Mouse (Mus musculus) left cerebral cortex, postnatal 25 days (tissue): ENCODE data around the gene Gm16253. TPM values are rescaled to one million over a fixed set of nuclear protein-coding genes. Genes with fewer than 3 reads are reported as not detected.

Experiments
- DNase-seq, 2 experiments: peaks; one replicate each; pipeline ENCODE4 v3.0.0; 2022; ENCODE audit warnings: low spot score in 2 of 2, mixed read lengths in 1 of 2
- intact Hi-C: fragments of 180-260 bp; cut with DNase I; formaldehyde crosslinking; loops from one replicate; pipeline ENCODE4 v1.15.1; 2025
- total RNA-seq, 2 experiments: library from RNA; stranded (reverse); gene quantifications; 2 replicates each; pipeline ENCODE4 v1.2.3; 2021

The Gm16253 gene
- total RNA-seq, 2 experiments from 2014 or later: not detected

DNA sequence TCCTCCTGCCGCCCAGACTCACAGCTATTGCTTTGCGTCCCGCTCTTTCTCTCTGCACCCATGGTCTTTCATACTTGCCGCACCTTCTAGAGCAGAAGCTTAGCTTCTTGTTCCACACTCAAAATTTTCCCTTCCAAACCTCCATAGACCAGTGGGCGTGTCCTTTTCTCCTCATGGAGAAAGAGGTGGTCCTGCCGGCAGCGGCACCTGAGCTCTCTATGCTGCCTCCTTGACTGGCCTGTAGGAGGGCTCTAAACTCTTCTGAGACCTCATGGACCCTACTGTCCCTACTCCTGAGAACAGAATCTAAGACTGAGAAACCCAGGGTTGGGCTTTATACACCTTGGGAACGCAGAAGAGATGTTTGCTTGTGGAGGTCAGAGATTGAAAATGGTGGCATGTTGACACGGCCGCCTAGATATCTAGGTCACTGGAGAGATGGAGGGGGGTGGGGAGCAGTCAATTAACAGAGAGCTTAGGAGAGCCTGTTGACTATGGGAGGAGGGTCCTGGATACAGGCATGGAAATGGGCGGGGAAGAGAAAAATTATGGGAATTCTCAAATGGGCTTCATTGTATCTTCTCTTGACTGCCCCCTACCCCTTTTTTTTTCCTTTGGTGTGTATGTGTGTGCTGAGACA is 6.7 kb upstream of the Gm16253 start:
- intact Hi-C loops: no loop called here
- no peak for DNase-seq

DNA sequence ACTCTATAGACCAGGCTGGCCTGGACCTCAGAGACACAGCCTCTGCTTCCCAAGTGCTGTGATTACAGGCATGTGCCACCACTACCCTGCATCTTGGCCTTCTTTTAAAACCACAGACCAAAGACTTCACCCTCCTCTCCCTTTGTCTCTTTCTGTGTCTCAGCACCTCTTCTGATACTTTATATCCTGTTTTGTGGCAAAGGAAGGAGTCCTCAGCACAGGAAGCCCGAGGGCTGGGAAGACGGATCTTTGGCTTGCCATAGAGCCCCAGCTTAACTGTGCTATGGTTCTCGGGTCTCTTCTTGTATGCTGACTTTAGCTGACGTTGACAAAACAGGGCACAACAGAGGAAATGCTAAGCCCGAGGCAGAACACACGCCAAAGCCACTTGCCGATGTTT is 6.1 kb upstream of the Gm16253 start:
- intact Hi-C loops: no loop called here
- no peak for DNase-seq

DNA sequence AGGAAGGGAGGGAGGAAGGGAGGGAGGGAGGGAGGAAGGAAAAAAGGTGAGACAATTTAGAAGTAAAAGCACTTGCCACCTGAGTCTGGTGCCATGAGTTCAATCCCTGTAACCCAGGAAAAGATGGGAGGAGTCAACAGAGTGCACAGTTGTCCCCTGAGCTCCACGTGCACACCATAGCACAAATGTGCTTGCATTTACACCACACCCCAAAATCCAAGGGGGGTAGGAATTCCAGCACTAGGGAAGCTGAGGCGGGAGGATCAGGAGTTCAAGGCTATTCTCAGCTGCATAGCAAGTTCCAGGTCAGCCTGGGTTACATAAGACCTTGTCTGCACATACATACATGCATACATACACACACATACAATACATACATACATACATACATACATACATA is 5.4 kb upstream of the Gm16253 start:
- DNase-seq: no peak
- intact Hi-C loops: no loop called here

DNA sequence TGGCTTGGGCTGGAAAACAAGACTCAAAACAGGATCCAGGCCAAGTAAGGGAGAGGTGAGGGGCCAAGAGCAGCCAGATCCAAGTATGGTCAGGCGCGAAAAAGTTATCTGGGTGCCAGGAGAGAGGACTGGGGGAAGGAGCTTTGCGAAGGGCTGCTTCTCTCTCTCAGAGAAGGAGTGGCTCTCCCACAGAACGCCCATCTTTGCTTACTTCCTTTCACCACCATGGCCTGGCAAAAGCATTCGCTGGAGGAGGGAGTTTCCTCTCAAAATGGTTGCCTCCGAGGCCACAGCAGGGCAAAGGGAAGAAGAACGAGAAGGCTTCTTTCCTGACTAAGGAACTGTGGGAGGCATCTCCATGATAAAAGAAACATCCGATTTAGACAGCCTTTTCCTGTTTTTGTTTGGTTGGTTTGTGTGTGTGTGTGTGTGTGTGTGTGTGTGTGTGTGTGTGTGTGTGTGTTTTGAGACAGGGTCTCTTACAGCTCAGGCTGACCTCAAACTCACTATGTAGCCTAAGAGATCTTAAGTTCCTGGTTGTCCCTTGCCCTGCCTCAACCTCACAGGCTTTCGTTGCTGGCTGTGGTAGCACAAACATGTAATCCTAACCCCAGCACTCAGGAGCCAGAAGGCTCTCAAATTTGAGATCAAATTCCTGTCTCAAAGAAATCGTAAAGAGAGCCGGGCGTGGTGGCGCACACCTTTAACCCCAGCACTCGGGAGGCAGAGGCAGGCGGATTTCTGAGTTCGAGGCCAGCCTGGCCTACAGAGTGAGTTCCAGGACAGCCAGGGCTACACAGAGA is 4.7 kb upstream of the Gm16253 start:
- intact Hi-C loops: no loop called here
- no peak for DNase-seq

DNA sequence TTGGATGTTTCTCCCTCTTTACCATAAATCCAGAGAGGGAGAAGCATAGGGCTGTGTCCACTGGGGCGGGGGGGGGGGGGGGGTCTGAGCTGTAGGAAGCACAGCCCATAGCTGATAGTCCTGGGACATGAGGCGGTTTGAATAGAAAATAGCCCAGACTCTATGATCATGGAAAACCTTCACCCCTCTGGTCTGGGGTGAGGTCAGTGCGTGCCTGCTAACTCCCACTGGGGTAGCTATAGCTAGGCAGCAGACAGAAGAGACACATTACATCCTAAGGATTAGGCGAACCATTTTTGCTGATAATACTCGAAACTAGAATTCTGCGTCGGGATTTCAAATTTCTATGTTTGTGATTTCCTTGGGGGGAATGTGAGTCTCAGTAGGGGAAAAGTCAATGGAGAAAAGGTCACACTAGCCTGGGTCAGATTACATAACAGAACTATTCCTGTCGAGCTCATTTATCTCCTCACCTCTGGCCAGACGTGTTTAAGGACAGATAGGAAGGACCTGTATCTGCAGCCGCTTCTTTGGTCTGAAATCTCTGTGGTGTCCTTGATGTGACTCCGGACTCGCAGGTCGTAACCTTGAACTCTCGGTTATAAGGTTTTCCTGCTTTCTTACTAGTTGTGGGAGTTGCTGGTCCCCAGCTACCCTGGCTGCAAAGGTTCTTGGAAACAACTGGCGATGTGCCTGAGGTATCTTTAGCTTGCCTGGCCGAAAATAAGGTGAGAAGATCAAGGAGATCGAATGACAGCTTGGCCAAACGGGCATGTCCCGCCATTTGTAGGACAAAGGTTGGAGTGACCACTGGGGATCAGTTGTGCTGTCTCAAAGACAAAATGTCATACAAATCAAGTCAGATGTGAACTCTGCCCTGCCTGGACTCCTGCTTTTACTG is 2.9 kb upstream of the Gm16253 start:
- no peak for DNase-seq
- intact Hi-C loops: loop anchor here (2.0 kb wide), 1 partner anchor 17 kb away; the partner anchor contains the start of gene Txnip

DNA sequence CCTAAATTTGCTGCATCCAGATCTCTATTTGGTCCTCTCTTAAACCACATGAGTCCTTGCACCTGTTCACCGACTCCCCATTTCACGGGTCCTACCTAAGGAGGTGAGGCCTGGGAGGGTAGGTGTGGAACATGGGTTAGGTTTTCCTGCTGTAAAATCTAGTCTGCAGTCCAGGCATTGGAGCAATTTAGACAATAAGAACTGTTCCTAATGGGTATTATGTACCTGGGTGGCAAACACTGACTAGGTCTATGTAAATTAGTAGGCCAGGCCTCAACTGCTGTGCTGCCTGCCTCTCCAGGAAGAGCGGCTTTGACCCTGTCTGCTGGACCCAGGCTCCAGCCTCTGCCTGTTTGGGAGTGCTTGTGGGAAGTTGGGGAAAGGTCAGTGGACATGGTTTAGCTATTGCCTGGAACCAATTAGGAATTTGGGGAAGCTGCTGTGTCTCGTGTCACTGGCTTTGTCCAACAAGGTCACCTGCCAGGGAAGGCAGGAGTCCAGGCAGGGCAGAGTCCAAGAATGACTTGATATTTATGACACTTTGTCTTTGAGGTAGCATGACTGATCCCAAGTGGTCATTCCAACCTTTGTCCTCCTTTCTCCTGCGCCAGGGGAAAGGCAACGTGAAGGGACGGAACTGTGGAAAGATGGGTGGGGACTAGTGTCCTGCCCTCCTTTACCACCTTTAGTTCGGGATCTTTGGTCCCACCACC is 1.4 kb upstream of the Gm16253 start:
- intact Hi-C loops: loop anchor here (2.0 kb wide), 1 partner anchor 19 kb away; the partner anchor contains the start of gene Txnip

DNA sequence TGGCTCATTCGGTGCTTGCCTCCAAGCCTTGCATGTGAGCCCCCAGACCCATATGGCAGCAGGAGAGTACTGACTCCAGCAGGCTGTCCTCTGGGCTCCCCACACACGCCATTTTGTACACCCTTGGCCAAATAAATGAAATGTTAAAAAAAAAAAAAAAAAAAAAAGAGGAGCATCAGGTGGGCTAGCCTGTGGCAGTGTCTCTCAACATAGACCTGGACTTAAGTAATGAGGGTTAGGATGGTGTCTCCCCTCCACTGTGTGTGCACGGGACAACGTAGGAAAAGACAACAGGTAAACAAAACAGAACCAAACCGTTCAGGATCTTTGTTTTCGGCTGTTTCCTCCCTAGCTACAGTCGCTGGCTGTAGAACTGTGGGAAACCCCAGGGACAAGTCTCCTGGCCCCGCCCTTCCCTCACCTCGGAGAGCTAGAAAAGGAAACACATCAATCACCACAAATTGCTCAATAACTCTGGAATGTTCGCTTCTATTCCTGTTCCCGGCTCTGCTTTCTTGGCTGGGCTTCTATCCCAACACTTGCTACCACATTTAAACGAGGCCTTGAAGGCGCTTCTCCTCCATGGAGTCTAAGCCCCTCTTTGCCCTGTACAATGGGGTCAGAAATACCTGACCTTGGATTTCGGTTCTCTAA is 652 bp upstream of the Gm16253 start:
- intact Hi-C loops: no loop called here
- DNase-seq: no peak

More for the DNA sequence above, 1.4 kb upstream of the Gm16253 start:
- DNase-seq: no peak

DNA sequence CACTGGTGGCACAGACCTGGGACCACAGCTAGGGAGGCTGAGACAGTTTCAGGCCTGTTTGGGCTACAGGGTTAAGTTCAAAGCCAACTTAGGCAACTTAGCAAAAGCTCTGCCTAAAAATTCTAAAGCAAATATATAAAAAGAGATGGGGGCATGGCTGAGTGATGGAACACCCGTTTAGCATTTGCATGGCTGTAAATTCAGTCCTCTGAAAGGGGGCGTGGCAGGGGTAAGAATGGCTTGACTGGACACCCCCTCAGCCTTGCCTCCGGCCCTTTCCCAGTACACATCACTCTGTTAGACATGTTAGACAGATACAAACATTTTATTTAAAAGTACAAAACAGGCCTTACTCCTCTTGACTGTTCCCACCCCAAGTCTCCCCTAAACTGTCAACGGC is 782 bp downstream of the Gm16253 start:
- intact Hi-C loops: no loop called here
- no peak for DNase-seq

DNA sequence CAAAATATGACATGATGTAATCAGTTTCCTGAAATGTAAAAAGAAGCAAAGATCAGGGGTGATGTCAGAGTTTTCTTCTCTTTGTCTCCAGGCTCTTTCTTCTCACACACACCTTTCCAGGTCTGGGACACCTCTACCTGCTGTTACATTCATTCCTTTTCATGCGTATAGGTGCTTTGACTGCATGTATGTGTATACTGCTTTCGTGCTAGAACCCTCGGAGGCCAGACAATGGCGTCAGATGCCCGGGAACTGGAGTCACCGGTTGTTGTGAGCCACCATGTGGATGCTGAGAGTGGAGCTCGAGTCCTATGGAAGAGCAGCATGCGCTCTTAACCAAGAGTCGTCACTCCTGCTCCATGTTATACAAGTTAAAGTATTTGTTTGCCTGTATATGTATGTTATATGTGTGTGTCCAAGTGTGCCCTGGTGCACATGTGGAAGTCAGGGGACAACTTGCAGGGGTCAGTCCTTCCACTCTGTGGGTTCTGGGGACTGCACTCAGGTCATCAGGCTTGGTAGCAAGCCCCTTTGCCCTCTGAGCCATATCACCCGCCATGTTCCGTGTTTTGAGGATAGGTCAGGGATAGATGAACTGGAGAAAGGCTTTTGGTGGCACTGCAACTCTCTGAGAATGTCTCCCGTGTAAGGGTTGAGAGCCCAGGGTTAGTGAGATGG is 1.9 kb downstream of the Gm16253 start:
- intact Hi-C loops: no loop called here

DNA sequence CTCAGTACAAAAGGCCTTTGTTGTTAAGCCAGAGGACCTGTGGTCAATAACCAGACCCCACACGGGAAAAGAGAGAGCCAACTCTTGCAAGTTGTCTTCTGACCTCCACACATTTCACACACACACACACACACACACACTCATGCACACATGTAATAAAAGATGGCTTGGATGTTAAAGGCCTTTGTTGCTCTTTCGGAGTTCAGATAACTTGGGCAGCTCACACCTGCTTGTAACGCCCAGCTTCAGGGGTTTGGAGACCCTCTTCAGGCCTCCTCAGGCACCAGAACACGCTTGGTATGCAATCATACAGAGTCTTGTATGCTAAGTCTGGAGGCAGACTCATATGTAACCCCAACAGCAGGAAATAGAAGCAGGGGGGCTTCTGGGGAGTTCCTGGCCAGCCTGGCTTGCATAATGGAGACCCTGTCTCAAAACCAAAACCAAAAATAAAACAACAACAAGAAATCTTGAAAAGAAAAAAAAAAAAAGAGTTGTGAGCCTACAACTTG is 2.5 kb downstream of the Gm16253 start:
- no peak for DNase-seq
- intact Hi-C loops: no loop called here

More for the DNA sequence above, 1.9 kb downstream of the Gm16253 start:
- no peak for DNase-seq

DNA sequence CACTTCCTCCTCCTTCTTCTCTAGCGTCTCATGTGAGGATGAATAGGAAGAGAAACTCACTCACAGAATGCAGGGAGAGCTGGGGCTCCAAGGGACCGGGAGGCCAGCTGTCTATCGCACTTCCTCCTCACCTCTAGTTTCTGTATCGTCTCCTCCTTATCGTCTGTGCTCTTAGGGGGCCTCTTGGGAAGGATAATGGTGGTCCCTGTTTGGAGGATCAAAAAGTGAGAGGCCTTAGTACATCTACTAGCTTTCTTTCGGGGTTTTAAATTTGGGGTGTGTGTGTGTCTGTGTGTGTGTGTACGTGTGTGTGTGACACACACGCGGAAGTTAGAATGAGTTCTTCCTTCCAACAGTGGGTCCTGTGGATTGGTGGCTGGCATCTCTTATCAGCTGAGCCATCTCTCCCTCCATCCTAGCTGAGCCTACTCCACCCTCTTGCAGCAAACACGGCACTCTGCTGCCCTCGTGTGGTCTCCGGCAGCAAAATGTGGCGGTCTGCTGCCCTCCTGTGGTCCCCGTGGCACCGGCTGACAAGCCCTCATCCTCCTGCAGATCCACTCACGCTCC is 3.2 kb downstream of the Gm16253 start:
- peak; percentile 89 to 96 for DNase-seq
- intact Hi-C loops: loop anchor here (1.0 to 5.0 kb wide), 6 partner anchors 17 to 83 kb away; partner anchors contain the start of genes Ankrd34a, Gm42957 and Pex11b

DNA sequence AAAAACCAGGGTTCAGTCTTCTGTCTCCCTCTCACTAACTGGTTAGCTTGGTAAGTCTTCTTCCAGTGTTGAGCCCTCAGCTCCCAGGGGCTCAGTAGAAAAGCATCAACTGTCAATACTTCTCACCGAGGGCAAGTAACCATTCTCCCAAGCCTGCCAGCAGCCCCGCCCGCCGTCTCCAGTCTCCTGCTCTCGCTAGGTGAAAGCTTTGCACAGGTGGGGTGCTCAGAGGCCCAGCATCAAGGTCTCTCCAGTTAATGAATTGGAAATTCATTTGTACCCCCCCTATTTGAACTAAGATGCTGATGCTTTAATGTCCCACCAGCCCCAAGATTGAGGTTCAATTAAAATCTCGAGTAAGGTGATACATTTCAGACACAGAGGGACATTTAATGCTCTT is 4.4 kb downstream of the Gm16253 start:
- intact Hi-C loops: loop anchor here (2.0 to 5.0 kb wide), 3 partner anchors 16 to 79 kb away; partner anchors contain the start of genes Ankrd34a, Gm42957 and Pex11b
- DNase-seq: no peak

DNA sequence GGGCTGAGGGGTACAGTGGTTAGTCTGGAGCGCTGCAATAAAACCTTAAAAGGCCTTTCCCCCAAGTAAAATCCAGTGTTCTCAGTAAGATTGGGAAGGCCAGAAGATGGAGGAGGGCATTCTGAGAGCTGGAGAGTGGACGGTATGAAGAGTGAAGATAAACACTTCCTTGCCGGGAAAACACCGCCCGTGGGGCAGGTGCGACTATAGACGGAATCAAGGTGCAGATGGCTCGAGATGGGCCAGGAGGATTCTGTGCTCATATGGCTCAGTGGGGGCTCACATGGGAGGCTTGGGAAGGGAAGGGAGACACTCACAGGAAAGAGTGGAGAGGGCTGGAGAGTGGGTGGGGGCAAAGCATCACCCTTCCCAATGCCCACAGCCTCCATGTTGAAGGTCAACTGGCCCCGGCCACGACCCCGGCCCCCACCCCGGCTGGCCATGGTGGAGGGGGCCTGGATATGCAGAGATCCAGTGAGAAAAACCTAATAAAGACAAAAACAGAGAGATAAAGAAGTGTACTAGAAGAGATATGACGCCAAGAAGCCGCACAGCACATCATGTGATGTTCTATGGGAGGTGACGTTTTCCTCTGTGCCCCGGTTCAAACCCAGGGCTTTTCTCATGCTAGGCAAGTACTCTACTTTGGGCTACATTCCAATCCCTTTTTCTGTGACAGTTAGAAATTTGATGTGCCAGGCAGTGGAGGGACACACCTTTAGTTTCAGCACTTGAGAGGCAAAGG is 5.2 kb downstream of the Gm16253 start:
- intact Hi-C loops: loop anchor here (2.0 to 5.0 kb wide), 3 partner anchors 15 to 80 kb away; partner anchors contain the start of genes Ankrd34a, Gm42957 and Pex11b
- no peak for DNase-seq

DNA sequence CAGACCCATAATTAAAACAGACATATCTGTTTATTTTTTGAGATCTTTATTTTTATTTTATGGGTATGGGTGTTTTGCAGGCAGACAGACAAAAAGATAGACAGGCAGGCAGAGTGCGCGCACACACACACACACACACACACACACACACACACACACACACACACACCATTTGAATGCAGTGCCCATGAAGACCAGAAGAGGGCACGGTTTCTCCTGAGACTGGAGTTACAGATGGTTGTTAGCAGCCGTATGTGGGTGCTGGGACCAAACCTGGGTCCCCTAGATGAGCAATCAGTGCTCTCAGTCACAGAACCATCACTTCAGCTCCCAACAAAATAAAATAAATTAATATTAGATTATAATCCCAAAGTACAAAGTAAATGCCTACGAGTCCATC is 6.6 kb downstream of the Gm16253 start:
- no peak for DNase-seq
- intact Hi-C loops: loop anchor here (5.0 kb wide), 2 partner anchors 54 to 81 kb away; partner anchors contain the start of genes Gm42957 and Pex11b

DNA sequence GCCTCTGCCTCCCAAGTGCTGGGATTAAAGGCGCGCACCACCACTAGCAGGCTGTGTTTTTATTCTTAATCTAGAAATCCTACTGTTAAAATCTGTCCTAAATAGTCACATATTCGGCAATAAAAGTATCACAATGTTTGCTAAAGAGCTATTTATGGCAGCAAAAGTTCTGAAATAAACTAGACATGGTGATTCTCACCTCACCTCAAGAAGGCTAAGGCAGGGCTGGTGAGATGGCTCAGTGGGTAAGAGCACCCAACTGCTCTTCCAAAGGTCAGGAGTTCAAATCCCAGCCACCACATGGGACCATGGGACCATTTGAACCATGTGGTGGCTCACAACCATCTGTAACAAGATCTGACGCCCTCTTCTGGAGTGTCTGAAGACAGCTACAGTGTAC is 13.9 kb downstream of the Gm16253 start:
- no peak for DNase-seq
- intact Hi-C loops: no loop called here

DNA sequence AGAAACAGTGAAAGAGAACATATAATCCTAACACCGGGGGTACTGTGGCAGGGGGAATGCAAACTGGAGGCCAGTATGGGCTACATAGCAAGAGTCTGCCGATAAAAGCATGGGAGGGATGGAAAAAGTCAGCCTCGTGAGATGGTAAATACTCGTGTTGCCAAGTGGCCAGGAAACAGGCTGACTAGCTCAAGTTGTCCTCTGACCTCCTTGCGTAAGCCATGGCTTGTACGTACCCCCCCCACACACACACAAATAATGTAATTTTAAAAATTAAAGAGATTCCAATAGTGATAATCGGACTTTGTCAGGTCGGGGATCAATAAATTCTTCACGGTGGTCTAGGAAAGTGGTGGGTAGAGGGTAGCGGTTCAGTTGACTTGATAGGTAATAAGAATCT is 16.6 kb downstream of the Gm16253 start:
- no peak for DNase-seq
- intact Hi-C loops: no loop called here
